Mouse (Mus musculus) lung, postnatal 0 days (tissue): ENCODE data around the gene Acly.

Experiments used
- CTCF ChIP-seq: IDR thresholded peaks from 2 replicates; pipeline ENCODE4 v1.5.1; 2016; ENCODE audit warnings: antibody characterized with exemption, mild to moderate bottlenecking
- EP300 ChIP-seq: IDR thresholded peaks from 2 replicates; pipeline ENCODE4 v1.6.1; 2016; ENCODE audit warnings: antibody characterized with exemption, mild to moderate bottlenecking, control low read depth

DNA sequence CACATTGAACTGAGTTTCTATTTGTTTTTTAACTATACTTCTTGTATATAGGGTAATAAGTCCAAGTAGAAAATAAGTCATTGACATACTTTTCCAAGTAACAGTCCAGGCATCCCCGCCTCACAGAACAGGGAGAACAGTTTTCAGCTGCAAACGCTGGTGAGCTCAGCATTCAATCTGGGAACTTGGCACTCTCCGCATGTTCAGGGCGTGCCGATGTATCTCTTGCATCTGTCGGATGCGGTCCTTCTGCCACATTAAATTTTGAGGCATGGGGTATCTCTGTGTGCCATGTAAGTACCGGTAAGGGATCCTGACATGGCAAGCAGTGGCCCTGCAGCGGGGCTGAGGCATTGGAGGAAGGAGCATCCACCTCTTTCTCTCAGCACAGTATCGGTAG lies 65.1 kb downstream of the Acly start:
- no peak for TF ChIP-seq CTCF
- TF ChIP-seq EP300, result no peak
